Mouse (Mus musculus): ENCODE results near the gene Ankrd55. TPM values are rescaled to one million over a fixed set of nuclear protein-coding genes. Genes with fewer than 3 reads are reported as not detected.
A peak's percentile ranks its signal among the peaks of the same experiment; 100 is the strongest.

Ankrd55 gene
- polyA plus RNA-seq, 2 experiments, result 1.0 to 1.6 TPM

- DNase-seq (ENCODE audit: low spot score) (peak; percentile 53), ATAC-seq (ENCODE audit: low FRiP score, low read depth) (no peak)
- H3K9me3 ChIP-seq (ENCODE audit: control insufficient read depth, low read length), result peaks cover 3% of the 10 kb centered on the region; the same call in 1 of the 2 replicates
- H3K27me3 ChIP-seq (ENCODE audit: control insufficient read depth, insufficient read depth, low read length), result no peaks in the 10 kb centered on the region
- H3K9ac ChIP-seq (ENCODE audit: low read depth, low read length, severe bottlenecking), result no peak overlapping the region
- peak overlapping the region; percentile 82; the same call in 1 of the 2 replicates for H3K27ac ChIP-seq (replicated peaks; ENCODE audit: low read depth, low read length)
- no peak overlapping the region for H3K4me3 ChIP-seq (replicated peaks; ENCODE audit: low read length)
- peaks cover 36% of the 10 kb centered on the region for H3K4me1 ChIP-seq (ENCODE audit: control insufficient read depth, insufficient read depth, low read length)
- TF ChIP-seq POLR2A (IDR thresholded peaks at IDR 0.05; ENCODE audit: borderline replicate concordance, extremely low read depth, insufficient read depth, insufficient read length), result no peak
- WGBS, result 40% methylated on average over 2 of the region's 2 CpGs
- no peak overlapping the region for H3K4me2 ChIP-seq (replicated peaks; ENCODE audit: low read depth, low read length, severe bottlenecking)
- H3K36me3 ChIP-seq (ENCODE audit: control insufficient read depth, insufficient read depth, low read length), result no peaks in the 10 kb centered on the region
Observed at GRCm38 (mm10) chr13:112345542-112345941, 57.3 kb downstream of the Ankrd55 start.

- Histone ChIP-seq H3K36me3 (ENCODE audit: control insufficient read depth, insufficient read depth, low read length) (no peaks in the 10 kb centered on the region), H3K27ac (replicated peaks; ENCODE audit: low read depth, low read length) (peak overlapping the region; percentile 82), H3K27me3 (ENCODE audit: control insufficient read depth, insufficient read depth, low read length) (no peaks in the 10 kb centered on the region), H3K4me2 (replicated peaks; ENCODE audit: low read depth, low read length, severe bottlenecking) (0 out of 2 replicates have a peak overlapping the region, but pooled peaks have one; percentile 25), H3K9me3 (ENCODE audit: control insufficient read depth, low read length) (peaks cover 3% of the 10 kb centered on the region; the same call in 1 of the 2 replicates), H3K4me3 (replicated peaks; ENCODE audit: low read length) (no peak overlapping the region), H3K4me1 (ENCODE audit: control insufficient read depth, insufficient read depth, low read length) (peaks cover 33% of the 10 kb centered on the region), H3K9ac (ENCODE audit: low read depth, low read length, severe bottlenecking) (no peak overlapping the region)
- 66% methylated on average over 11 of the region's 11 CpGs for WGBS
- DNase-seq (ENCODE audit: low spot score), result no peak
- TF ChIP-seq POLR2A (IDR thresholded peaks at IDR 0.05; ENCODE audit: borderline replicate concordance, extremely low read depth, insufficient read depth, insufficient read length), result no peak
- no peak for ATAC-seq (ENCODE audit: low FRiP score, low read depth)
Observed at GRCm38 (mm10) chr13:112346031-112346430, 57.8 kb downstream of the Ankrd55 start.

GRCm38 (mm10) chr13:112346659-112347142 is 58.5 kb downstream of the Ankrd55 start:
- Histone ChIP-seq H3K4me3 (replicated peaks; ENCODE audit: low read length) (no peak overlapping the region), H3K4me2 (replicated peaks; ENCODE audit: low read depth, low read length, severe bottlenecking) (peak overlapping the region; percentile 25; the same call in 1 of the 2 replicates), H3K9me3 (ENCODE audit: control insufficient read depth, low read length) (peaks cover 3% of the 10 kb centered on the region; the same call in 1 of the 2 replicates), H3K27me3 (ENCODE audit: control insufficient read depth, insufficient read depth, low read length) (no peaks in the 10 kb centered on the region), H3K36me3 (ENCODE audit: control insufficient read depth, insufficient read depth, low read length) (no peaks in the 10 kb centered on the region), H3K9ac (ENCODE audit: low read depth, low read length, severe bottlenecking) (no peak overlapping the region), H3K4me1 (ENCODE audit: control insufficient read depth, insufficient read depth, low read length) (peaks cover 33% of the 10 kb centered on the region), H3K27ac (replicated peaks; ENCODE audit: low read depth, low read length) (peak overlapping the region; percentile 82)
- DNase-seq (ENCODE audit: low spot score), result peak; percentile 70
- no peak for TF ChIP-seq POLR2A (IDR thresholded peaks at IDR 0.05; ENCODE audit: borderline replicate concordance, extremely low read depth, insufficient read depth, insufficient read length)
- ATAC-seq (ENCODE audit: low FRiP score, low read depth), result peak; percentile 84
- WGBS, result 3% methylated on average over 7 of the region's 7 CpGs

- H3K4me3 ChIP-seq (replicated peaks; ENCODE audit: low read length), result no peak overlapping the region
- no peaks in the 10 kb centered on the region for H3K27me3 ChIP-seq (ENCODE audit: control insufficient read depth, insufficient read depth, low read length)
- no peak overlapping the region for H3K27ac ChIP-seq (replicated peaks; ENCODE audit: low read depth, low read length)
- H3K36me3 ChIP-seq (ENCODE audit: control insufficient read depth, insufficient read depth, low read length), result no peaks in the 10 kb centered on the region
- peaks cover 3% of the 10 kb centered on the region; the same call in 1 of the 2 replicates for H3K9me3 ChIP-seq (ENCODE audit: control insufficient read depth, low read length)
- TF ChIP-seq POLR2A (IDR thresholded peaks at IDR 0.05; ENCODE audit: borderline replicate concordance, extremely low read depth, insufficient read depth, insufficient read length), result no peak
- H3K9ac ChIP-seq (ENCODE audit: low read depth, low read length, severe bottlenecking), result no peak overlapping the region
- ATAC-seq (ENCODE audit: low FRiP score, low read depth), result no peak
- no peak for DNase-seq (ENCODE audit: low spot score)
- H3K4me2 ChIP-seq (replicated peaks; ENCODE audit: low read depth, low read length, severe bottlenecking), result no peak overlapping the region
- H3K4me1 ChIP-seq (ENCODE audit: control insufficient read depth, insufficient read depth, low read length), result peaks cover 36% of the 10 kb centered on the region
- WGBS, result 100% methylated on average over 1 of the region's 1 CpGs
Observed at GRCm38 (mm10) chr13:112348250-112348649, 60.0 kb downstream of the Ankrd55 start.

- Histone ChIP-seq H3K27me3 (ENCODE audit: control insufficient read depth, insufficient read depth, low read length) (no peaks in the 10 kb centered on the region), H3K9me3 (ENCODE audit: control insufficient read depth, low read length) (peaks cover 3% of the 10 kb centered on the region; the same call in 1 of the 2 replicates), H3K4me3 (replicated peaks; ENCODE audit: low read length) (no peak overlapping the region), H3K27ac (replicated peaks; ENCODE audit: low read depth, low read length) (no peak overlapping the region), H3K4me2 (replicated peaks; ENCODE audit: low read depth, low read length, severe bottlenecking) (no peak overlapping the region), H3K36me3 (ENCODE audit: control insufficient read depth, insufficient read depth, low read length) (no peaks in the 10 kb centered on the region), H3K4me1 (ENCODE audit: control insufficient read depth, insufficient read depth, low read length) (peaks cover 30% of the 10 kb centered on the region), H3K9ac (ENCODE audit: low read depth, low read length, severe bottlenecking) (no peak overlapping the region)
- 89% methylated on average over 14 of the region's 14 CpGs for WGBS
- no peak for TF ChIP-seq POLR2A (IDR thresholded peaks at IDR 0.05; ENCODE audit: borderline replicate concordance, extremely low read depth, insufficient read depth, insufficient read length)
- no peak for ATAC-seq (ENCODE audit: low FRiP score, low read depth)
- no peak for DNase-seq (ENCODE audit: low spot score)
Observed at GRCm38 (mm10) chr13:112348896-112349484, 60.7 kb downstream of the Ankrd55 start.

Data from limb, embryonic 14.5 days (tissue).